Mouse (Mus musculus): Measurements from ENCODE around the gene App. TPM values are rescaled to one million over a fixed set of nuclear protein-coding genes. Genes with fewer than 3 reads are reported as not detected.

App gene
- total RNA-seq, 2 experiments from 2014 or later, result 80.3 to 84.8 TPM

DNA sequence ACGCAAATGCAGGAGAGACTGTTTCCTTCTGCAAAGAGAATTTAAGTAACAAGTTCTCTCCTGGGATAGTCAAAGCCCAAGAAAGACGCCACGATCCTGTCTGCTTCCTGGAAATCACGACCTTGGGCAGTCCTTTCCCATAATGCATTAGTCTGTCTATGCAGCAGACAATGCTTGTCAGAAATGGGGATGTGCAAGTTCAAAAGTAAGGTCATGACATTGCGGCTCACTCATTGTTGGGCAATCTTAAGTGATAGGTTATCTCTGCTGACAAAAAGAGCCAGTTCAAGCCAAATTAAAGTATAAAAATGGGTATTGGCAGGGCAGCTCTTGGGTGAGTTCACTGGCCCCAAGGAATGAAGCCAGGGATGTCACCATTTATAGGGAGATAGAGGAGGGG is 51.6 kb downstream of the App start:
- no peak for DNase-seq

GRCm38 (mm10) chr16:85118916-85119315 is 54.6 kb downstream of the App start:
- DNase-seq, result no peak

DNA sequence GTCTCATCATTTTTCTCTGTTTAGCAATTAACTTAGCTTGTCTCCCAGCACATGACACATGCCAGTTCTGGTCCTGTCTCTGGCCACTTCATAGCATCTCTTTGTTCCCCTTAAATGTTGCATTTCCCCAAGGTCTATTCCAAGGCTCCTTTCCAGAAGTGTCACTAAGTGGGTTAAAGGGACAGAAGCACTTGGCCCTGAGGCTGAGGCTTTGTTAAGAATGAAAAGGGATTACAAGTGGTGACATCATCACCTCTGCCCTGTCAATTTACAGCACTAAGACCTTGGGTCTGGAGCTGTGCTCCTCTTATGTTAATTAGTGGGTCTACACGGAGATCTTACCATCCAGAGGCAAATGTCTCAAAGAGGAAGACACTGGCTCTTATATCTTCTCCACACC is 56.0 kb downstream of the App start:
- no peak for DNase-seq

- no peak for DNase-seq
Measured at GRCm38 (mm10) chr16:85115837-85116236, 57.7 kb downstream of the App start.

- no peak for DNase-seq
Measured at GRCm38 (mm10) chr16:85114742-85115141, 58.8 kb downstream of the App start.

DNA sequence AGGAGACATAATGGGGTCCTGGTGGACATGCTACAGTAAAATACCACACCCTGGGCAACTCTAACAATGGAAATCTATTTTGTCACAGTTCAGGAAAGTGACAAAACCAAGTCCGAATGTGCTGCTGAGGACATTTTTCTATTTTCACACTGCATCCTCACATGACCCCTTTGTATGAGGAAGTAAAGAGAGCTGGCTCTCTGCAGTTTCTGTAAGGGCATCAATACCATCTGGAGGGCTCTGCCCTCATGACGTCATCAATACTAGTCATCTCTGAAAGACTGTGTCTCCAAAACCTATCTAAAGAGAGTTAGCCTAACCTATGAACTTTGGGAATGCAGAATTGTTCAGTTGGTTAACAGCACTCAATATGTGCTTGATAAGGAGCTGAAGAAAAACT is 59.6 kb downstream of the App start:
- no peak for DNase-seq

DNA sequence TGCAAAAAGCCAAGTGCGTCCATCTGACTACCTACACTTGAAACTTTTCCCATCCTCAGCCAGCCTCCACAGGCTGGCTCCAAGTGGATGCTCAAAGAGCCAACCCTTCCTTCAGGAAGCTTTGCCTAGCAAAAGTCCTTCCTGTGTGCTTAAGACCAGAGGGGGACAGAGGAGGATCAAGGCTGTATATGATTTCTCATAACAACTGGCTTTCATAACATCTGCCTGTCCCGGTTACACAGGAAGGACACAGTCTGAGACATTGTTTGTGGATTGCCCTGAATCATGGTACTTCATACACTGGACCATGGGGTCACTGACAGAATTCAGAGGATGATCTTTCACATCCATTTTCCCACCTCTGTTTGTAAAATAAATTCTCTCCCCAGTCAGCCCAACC is 61.3 kb downstream of the App start:
- DNase-seq, result no peak

GRCm38 (mm10) chr16:85110428-85110827 is 63.1 kb downstream of the App start:
- no peak for DNase-seq

GRCm38 (mm10) chr16:85108486-85108885 is 65.1 kb downstream of the App start:
- no peak for DNase-seq

DNA sequence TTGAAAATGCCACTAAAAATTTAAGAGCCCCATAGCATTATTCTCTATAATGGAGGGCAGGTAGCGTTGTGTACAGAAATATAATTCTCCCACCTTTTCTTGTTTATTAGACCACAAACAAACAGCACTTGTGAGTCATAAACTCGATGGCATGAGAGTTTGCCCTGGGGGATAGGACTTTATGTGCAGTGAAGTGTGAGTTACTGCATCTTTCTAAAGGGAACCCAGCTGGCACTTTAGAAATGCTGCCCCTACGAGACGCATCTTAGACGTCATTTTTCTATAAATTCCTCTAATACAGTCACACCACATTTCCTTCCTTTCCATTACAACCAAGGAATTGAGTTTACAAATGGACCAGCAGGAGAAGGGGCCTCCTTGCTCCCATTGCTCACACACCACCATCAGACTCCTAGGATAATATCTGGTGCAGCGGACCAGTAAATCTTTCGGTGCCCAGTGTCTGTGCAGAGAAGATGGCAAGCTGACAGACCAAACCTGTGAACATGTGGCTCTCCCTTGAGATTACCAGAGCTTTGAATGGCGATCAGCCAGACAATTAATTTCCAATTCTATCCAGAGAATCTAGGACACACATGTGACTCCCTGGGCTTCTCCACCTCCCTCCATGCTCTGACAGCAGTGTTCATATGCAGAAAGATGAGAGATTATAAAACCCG is 66.8 kb downstream of the App start:
- no peak for DNase-seq

DNA sequence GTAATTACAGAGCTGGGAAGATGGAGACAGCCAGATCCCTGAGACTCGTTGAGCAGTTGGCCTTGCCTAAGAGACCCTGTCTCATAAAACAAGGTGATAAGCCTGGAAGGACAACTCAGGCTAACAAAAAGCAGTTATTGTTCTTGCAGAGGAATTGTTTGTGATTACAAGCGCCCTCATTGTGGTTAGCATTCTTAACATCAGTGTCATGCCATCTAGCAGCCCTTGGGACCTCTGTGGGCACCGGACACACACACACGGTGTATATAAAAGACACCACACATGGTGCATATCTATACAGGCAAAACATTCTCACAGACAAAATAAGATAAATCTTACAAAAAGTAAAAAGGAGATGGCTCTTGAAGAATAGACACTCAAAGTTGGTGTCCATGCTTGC is 68.0 kb downstream of the App start:
- no peak for DNase-seq

- no peak for DNase-seq
Measured at GRCm38 (mm10) chr16:85103116-85103787, 70.3 kb downstream of the App start.

GRCm38 (mm10) chr16:85101544-85101943 is 72.0 kb downstream of the App start:
- DNase-seq, result no peak

- DNase-seq, result no peak
Measured at GRCm38 (mm10) chr16:85100806-85101205, 72.8 kb downstream of the App start.

DNA sequence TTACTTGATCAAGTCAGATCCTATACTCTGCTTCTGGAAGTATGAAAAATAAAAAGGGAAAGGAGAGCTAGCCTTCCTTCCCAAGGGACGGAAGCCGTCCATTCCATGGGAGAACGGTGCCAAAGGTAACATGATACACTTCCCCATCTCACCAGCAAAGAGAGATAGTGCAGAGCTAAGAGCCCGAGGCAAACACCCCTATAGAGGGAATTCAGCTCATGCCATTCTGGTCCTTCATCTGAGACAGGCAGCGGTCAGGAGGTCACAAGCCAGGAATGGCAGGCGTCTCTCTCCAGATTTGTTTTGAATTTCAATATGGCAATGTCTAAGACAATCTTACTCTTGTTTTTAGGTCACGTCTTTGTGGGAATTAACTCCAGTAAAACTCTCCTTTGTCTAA is 74.1 kb downstream of the App start:
- DNase-seq, result no peak

GRCm38 (mm10) chr16:85099044-85099443 is 74.5 kb downstream of the App start:
- no peak for DNase-seq

GRCm38 (mm10) chr16:85096396-85096795 is 77.2 kb downstream of the App start:
- no peak for DNase-seq

GRCm38 (mm10) chr16:85095923-85096322 is 77.6 kb downstream of the App start:
- no peak for DNase-seq

- no peak for DNase-seq
Measured at GRCm38 (mm10) chr16:85092644-85093091, 80.9 kb downstream of the App start.

GRCm38 (mm10) chr16:85092183-85092582 is 81.4 kb downstream of the App start:
- no peak for DNase-seq

DNA sequence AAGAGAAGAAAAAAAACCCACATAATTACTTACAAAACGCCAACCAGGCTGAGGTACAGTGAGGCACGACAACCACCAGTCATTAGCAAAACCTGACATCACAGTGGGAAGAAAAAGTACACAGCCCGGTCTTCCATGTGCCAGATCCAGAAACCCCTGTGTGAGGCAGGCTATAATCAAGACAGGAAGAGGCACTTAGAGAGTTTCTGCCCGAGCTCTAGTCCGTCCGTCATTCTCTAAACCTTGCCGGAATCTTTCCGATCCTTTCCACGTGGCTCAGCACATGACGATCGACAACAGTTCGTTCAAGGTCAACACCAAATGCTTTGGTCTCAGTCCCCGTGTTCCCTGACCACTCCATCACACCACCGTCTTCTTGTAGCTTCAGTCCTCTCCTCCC is 82.6 kb downstream of the App start:
- no peak for DNase-seq

- no peak for DNase-seq
Measured at GRCm38 (mm10) chr16:85088126-85088525, 85.4 kb downstream of the App start.

- DNase-seq, result no peak
Measured at GRCm38 (mm10) chr16:85086303-85086702, 87.3 kb downstream of the App start.

DNA sequence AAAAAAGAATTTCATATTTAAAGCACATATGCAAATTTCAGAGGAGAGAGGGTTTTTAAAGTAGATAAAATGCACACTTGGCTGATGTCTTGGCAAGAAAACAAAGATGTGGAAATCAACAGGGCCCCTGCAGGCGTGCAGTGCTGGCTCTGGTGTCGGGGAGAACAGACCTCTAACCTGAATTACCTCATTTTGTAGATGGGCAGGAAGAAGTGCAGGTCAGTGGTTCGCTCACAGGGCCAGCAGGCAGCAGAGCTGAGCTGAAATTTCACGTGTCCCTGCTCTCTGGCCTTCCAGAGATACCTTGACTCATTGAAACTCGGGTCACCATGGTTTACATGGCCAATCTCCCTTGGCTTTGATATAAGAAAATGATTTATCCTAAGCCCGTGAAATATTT is 87.7 kb downstream of the App start:
- no peak for DNase-seq

All from gastrocnemius, postnatal 25 days (tissue).